Mouse (Mus musculus) midbrain, embryonic 10.5 days (tissue): Measurements from ENCODE around the gene Nme7. TPM values are rescaled to one million over a fixed set of nuclear protein-coding genes. Genes with fewer than 3 reads are reported as not detected.

ENCODE experiments used
- DNase-seq: peaks from one replicate; pipeline ENCODE4 v3.0.0-alpha.2; 2017; ENCODE audit warnings: low spot score
- H3K27ac ChIP-seq: fragments of 300-500 bp; sonication (generic); replicated peaks from 2 replicates; pipeline ENCODE4 v1.5.1; 2016; ENCODE audit warnings: mild to moderate bottlenecking
- H3K27me3 ChIP-seq: fragments of 300-500 bp; sonication (generic); 2 replicates; pipeline ENCODE4 v1.6.1; 2016; ENCODE audit warnings: low read depth, mild to moderate bottlenecking; ENCODE audit not compliant: poor library complexity, severe bottlenecking
- H3K36me3 ChIP-seq: fragments of 300-500 bp; sonication (generic); 2 replicates; pipeline ENCODE4 v1.6.1; 2016; ENCODE audit warnings: mild to moderate bottlenecking, moderate library complexity
- H3K4me1 ChIP-seq: fragments of 300-500 bp; sonication (generic); 2 replicates; pipeline ENCODE4 v1.6.1; 2016
- H3K4me3 ChIP-seq: fragments of 300-500 bp; sonication (generic); 2 replicates; pipeline ENCODE4 v1.5.1; 2016; ENCODE audit warnings: mild to moderate bottlenecking, moderate library complexity
- H3K9me3 ChIP-seq: fragments of 300-500 bp; sonication (generic); replicated peaks from 2 replicates; pipeline ENCODE4 v1.6.1; 2016; ENCODE audit warnings: mild to moderate bottlenecking
- WGBS: fragments of 180-500 bp; shearing (Covaris S2); methylation state at CpG from one replicate; pipeline ENCODE4 v1.1.7; 2016; 5-methylcytosine and 5-hydroxymethylcytosine counted together
- polyA plus RNA-seq: library from polyadenylated mRNA; unstranded; fragments of >200 nt; fragmentation: Nextera tagmentation; extraction: Ambion mirVana; gene quantifications from 2 replicates; pipeline ENCODE4 v1.2.1, GENCODE M21; 2016

The Nme7 gene
- polyA plus RNA-seq, 1 experiment from 2014 or later: 36.3 TPM

- Histone ChIP-seq H3K27ac (no peak overlapping the region), H3K27me3 (no peaks in the 10 kb centered on the region), H3K4me1 (peaks cover 9% of the 10 kb centered on the region), H3K36me3 (no peaks in the 10 kb centered on the region), H3K9me3 (no peaks in the 10 kb centered on the region), H3K4me3 (no peak overlapping the region)
- 51% methylated on average over 9 of the region's 9 CpGs for WGBS
- DNase-seq: no peak
These were observed 177.9 kb downstream of the Nme7 start for GRCm38 (mm10) chr1:164481645-164482354.

GRCm38 (mm10) chr1:164482833-164483232 is 178.9 kb downstream of the Nme7 start:
- Histone ChIP-seq H3K36me3 (no peaks in the 10 kb centered on the region), H3K4me1 (peaks cover 9% of the 10 kb centered on the region), H3K27me3 (no peaks in the 10 kb centered on the region), H3K9me3 (no peaks in the 10 kb centered on the region), H3K27ac (no peak overlapping the region), H3K4me3 (no peak overlapping the region)
- DNase-seq: no peak
- WGBS: 80% methylated on average over 3 of the region's 3 CpGs

- Histone ChIP-seq H3K27me3 (no peaks in the 10 kb centered on the region), H3K36me3 (no peaks in the 10 kb centered on the region), H3K4me3 (no peak overlapping the region), H3K27ac (no peak overlapping the region), H3K4me1 (peaks cover 9% of the 10 kb centered on the region), H3K9me3 (no peaks in the 10 kb centered on the region)
- DNase-seq: no peak
These were observed 179.8 kb downstream of the Nme7 start for GRCm38 (mm10) chr1:164483728-164484127.

Other genes starting within 250 kb of the Nme7 start
- 0.27 TPM in 1 of 2 replicates, not detected in the other for gene Sell, start 242.1 kb upstream of the Nme7 start, polyA plus RNA-seq
- 0.05 TPM in 1 of 2 replicates, not detected in the other for gene Selp, start 188.9 kb upstream of the Nme7 start, polyA plus RNA-seq
- gene F5, start 152.3 kb upstream of the Nme7 start, polyA plus RNA-seq: 0.36 and 0.52 TPM in 2 replicates
- gene Slc19a2, start 55.1 kb upstream of the Nme7 start, polyA plus RNA-seq: 11.1 and 12.0 TPM in 2 replicates
- 11.5 and 14.5 TPM in 2 replicates for gene Ccdc181, start 28.5 kb upstream of the Nme7 start, polyA plus RNA-seq
- 26.0 and 27.2 TPM in 2 replicates for gene Blzf1, start 3.4 kb downstream of the Nme7 start, polyA plus RNA-seq
- 18.7 and 26.8 TPM in 2 replicates for gene Atp1b1, start 154.2 kb downstream of the Nme7 start, polyA plus RNA-seq